Mouse (Mus musculus): ENCODE results near the gene Slc16a5. TPM values are rescaled to one million over a fixed set of nuclear protein-coding genes. Genes with fewer than 3 reads are reported as not detected.

The Slc16a5 gene
- polyA plus RNA-seq, 1 experiment from 2014 or later, result 0.11 TPM

GRCm38 (mm10) chr11:115439906-115440595 is 22.2 kb upstream of the Slc16a5 start, which contains the start of gene Trim80:
Gene Trim80, plus strand, starts transcription at chr11:115440545.
- H3K4me1 ChIP-seq (replicated peaks; ENCODE audit: control insufficient read depth, insufficient read depth, low read length), result peaks cover 8% of the 10 kb centered on the region; the same call in 1 of the 2 replicates
- H3K9ac ChIP-seq (ENCODE audit: low read depth, low read length), result no peak within 1 kb of the TSS
- H3K4me3 ChIP-seq (ENCODE audit: low read depth, low read length), result no peak within 1 kb of the TSS
- DNase-seq (ENCODE audit: low spot score), result no peak
- 92% methylated on average over 9 of the region's 9 CpGs for WGBS
- H3K27ac ChIP-seq (ENCODE audit: low read depth, low read length), result no peak within 1 kb of the TSS
- H3K9me3 ChIP-seq (ENCODE audit: control insufficient read depth, low read length), result no peaks in the 10 kb centered on the region
- no peak within 1 kb of the TSS for H3K4me2 ChIP-seq (replicated peaks; ENCODE audit: low read depth, low read length)
- H3K27me3 ChIP-seq (ENCODE audit: control insufficient read depth, insufficient read depth, low read length), result no peaks in the 10 kb centered on the region
- H3K36me3 ChIP-seq (ENCODE audit: control insufficient read depth, insufficient read depth, low read length), result no peaks in the 10 kb centered on the region
- no peak for ATAC-seq (ENCODE audit: low FRiP score)

DNA sequence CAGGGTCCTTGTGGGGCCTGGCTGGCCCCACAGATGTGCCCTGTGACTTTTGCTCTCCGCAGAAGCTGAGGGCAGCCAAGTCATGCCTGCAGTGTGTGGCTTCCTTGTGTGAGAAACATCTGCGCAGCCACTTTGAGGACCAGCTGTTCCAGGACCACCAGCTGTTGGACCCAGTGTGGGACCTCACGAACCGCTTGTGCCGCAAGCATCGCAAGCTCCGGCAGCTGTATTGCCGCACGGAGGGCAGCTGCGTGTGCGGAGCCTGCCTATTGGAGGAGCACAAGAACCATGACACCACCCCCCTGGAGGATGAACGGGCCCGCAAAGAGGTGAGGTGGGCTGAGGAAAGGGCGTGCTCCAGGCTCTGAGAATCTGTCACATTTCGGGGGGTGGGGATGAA is 20.9 kb upstream of the Slc16a5 start:
- no peaks in the 10 kb centered on the region for H3K9me3 ChIP-seq (ENCODE audit: control insufficient read depth, low read length)
- no peaks in the 10 kb centered on the region; the same call in 1 of the 2 replicates for H3K4me1 ChIP-seq (replicated peaks; ENCODE audit: control insufficient read depth, insufficient read depth, low read length)
- H3K27ac ChIP-seq (ENCODE audit: low read depth, low read length), result no peak overlapping the region
- no peak for DNase-seq (ENCODE audit: low spot score)
- no peak overlapping the region for H3K9ac ChIP-seq (ENCODE audit: low read depth, low read length)
- no peaks in the 10 kb centered on the region for H3K27me3 ChIP-seq (ENCODE audit: control insufficient read depth, insufficient read depth, low read length)
- no peak overlapping the region for H3K4me2 ChIP-seq (replicated peaks; ENCODE audit: low read depth, low read length)
- ATAC-seq (ENCODE audit: low FRiP score), result no peak
- H3K36me3 ChIP-seq (ENCODE audit: control insufficient read depth, insufficient read depth, low read length), result no peaks in the 10 kb centered on the region
- WGBS, result 54% methylated on average over 15 of the region's 15 CpGs
- no peak overlapping the region for H3K4me3 ChIP-seq (ENCODE audit: low read depth, low read length)

DNA sequence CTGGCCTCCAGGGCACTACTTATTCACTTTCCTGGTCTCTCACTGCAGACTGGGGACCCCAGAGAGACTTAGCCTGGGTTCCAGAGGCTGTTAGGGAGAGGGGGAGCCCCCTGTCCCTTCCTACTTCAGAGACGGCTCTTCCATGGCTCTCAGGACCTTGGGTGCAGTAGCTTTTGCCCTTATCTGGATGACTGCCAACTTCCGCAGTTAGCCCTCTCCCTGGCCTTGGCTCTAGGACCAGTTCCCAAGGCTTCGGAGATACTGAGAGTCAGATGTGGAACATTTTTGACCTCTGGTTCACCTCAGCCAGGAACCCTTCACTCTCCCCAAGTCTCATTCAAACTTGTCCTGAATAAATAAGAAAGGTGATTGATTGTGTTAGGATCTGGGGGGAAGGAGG is 15.4 kb upstream of the Slc16a5 start:
- Histone ChIP-seq H3K36me3 (ENCODE audit: control insufficient read depth, insufficient read depth, low read length) (no peaks in the 10 kb centered on the region), H3K4me1 (replicated peaks; ENCODE audit: control insufficient read depth, insufficient read depth, low read length) (no peaks in the 10 kb centered on the region), H3K9ac (ENCODE audit: low read depth, low read length) (no peak overlapping the region), H3K27ac (ENCODE audit: low read depth, low read length) (no peak overlapping the region), H3K4me3 (ENCODE audit: low read depth, low read length) (no peak overlapping the region), H3K9me3 (ENCODE audit: control insufficient read depth, low read length) (no peaks in the 10 kb centered on the region), H3K27me3 (ENCODE audit: control insufficient read depth, insufficient read depth, low read length) (no peaks in the 10 kb centered on the region), H3K4me2 (replicated peaks; ENCODE audit: low read depth, low read length) (no peak overlapping the region; the same call in 1 of the 2 replicates)
- ATAC-seq (ENCODE audit: low FRiP score) (no peak), DNase-seq (ENCODE audit: low spot score) (no peak)
- 69% methylated on average over 3 of the region's 3 CpGs for WGBS

DNA sequence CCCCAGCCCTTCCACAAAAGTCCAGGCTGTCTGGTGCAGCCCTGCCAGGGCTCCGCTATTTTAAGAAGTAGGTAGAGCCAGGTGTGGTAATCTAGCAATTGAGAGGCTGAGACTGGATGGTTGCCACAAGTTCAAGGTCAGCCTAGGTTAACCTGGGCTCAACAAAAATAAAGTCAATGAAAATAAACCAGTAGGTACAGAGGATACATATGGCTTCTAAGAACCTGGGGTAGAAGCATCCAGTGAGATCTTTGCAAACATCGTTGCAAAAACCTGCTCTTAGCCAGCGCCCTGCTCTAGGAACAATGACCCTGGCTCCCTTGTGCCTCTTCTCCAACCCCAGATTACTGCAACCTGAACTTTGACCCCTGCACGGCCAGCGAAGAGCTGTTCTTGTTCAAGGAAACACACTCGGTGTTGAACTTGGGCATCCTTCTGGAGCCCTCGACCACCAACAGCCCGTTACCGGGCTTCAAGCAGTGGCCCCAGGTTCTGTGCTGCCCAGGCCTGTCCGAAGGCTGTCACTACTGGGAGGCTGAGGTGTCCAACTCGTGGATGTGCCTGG is 14.9 kb upstream of the Slc16a5 start:
- no peak for DNase-seq (ENCODE audit: low spot score)
- no peak overlapping the region for H3K4me2 ChIP-seq (replicated peaks; ENCODE audit: low read depth, low read length)
- no peaks in the 10 kb centered on the region for H3K4me1 ChIP-seq (replicated peaks; ENCODE audit: control insufficient read depth, insufficient read depth, low read length)
- H3K36me3 ChIP-seq (ENCODE audit: control insufficient read depth, insufficient read depth, low read length), result no peaks in the 10 kb centered on the region
- H3K27ac ChIP-seq (ENCODE audit: low read depth, low read length), result no peak overlapping the region
- H3K27me3 ChIP-seq (ENCODE audit: control insufficient read depth, insufficient read depth, low read length), result no peaks in the 10 kb centered on the region
- 84% methylated on average over 11 of the region's 11 CpGs for WGBS
- no peak overlapping the region for H3K4me3 ChIP-seq (ENCODE audit: low read depth, low read length)
- no peak for ATAC-seq (ENCODE audit: low FRiP score)
- no peaks in the 10 kb centered on the region for H3K9me3 ChIP-seq (ENCODE audit: control insufficient read depth, low read length)
- no peak overlapping the region for H3K9ac ChIP-seq (ENCODE audit: low read depth, low read length)

DNA sequence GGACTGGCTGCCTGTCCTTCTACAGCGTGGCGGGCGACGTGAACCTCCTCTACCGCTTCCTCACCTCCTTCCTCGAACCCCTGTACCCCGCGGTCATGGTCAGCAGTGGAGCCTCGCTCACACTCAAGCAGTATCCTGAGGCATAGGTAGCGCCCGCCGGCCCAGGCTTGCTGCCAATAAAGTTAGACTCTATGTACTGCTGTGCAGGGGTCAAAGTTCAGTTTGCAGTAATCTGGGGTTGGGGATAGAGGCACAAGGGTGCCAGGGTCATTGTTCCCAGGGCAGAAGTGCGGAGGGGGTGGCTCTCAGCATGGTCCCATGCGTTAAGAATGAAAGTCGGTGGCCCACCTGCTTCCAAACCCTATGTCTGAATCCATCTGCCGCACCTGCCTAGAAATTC is 14.2 kb upstream of the Slc16a5 start:
- no peaks in the 10 kb centered on the region for H3K27me3 ChIP-seq (ENCODE audit: control insufficient read depth, insufficient read depth, low read length)
- ATAC-seq (ENCODE audit: low FRiP score), result no peak
- no peaks in the 10 kb centered on the region for H3K9me3 ChIP-seq (ENCODE audit: control insufficient read depth, low read length)
- 81% methylated on average over 16 of the region's 16 CpGs for WGBS
- H3K9ac ChIP-seq (ENCODE audit: low read depth, low read length), result no peak overlapping the region
- H3K4me1 ChIP-seq (replicated peaks; ENCODE audit: control insufficient read depth, insufficient read depth, low read length), result no peaks in the 10 kb centered on the region
- no peak overlapping the region for H3K4me2 ChIP-seq (replicated peaks; ENCODE audit: low read depth, low read length)
- H3K27ac ChIP-seq (ENCODE audit: low read depth, low read length), result no peak overlapping the region
- no peak for DNase-seq (ENCODE audit: low spot score)
- no peak overlapping the region for H3K4me3 ChIP-seq (ENCODE audit: low read depth, low read length)
- no peaks in the 10 kb centered on the region for H3K36me3 ChIP-seq (ENCODE audit: control insufficient read depth, insufficient read depth, low read length)

DNA sequence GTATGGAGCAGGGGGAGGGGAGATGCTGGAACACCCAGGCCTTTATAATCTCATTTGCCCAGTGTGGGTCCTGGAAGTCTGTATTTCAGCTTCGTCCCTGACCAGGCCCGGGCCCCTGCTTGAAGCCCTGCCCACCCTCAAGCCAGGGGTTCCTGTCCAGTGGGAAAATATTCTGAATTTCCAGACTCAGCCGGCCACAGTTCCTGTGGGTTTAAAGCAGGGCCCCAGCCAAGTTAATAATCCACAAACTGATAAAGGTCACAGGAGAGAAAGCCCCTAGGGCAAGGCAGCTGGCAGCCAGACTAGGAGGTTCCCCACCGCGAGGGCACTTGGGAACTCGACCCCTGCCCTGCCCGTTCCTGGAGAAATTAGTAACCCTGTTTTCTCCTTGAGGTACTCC is 13.3 kb upstream of the Slc16a5 start:
- Histone ChIP-seq H3K4me3 (ENCODE audit: low read depth, low read length) (no peak overlapping the region), H3K9me3 (ENCODE audit: control insufficient read depth, low read length) (no peaks in the 10 kb centered on the region), H3K27me3 (ENCODE audit: control insufficient read depth, insufficient read depth, low read length) (no peaks in the 10 kb centered on the region), H3K4me1 (replicated peaks; ENCODE audit: control insufficient read depth, insufficient read depth, low read length) (no peaks in the 10 kb centered on the region), H3K4me2 (replicated peaks; ENCODE audit: low read depth, low read length) (no peak overlapping the region), H3K27ac (ENCODE audit: low read depth, low read length) (no peak overlapping the region), H3K36me3 (ENCODE audit: control insufficient read depth, insufficient read depth, low read length) (no peaks in the 10 kb centered on the region), H3K9ac (ENCODE audit: low read depth, low read length) (no peak overlapping the region)
- ATAC-seq (ENCODE audit: low FRiP score) (no peak), DNase-seq (ENCODE audit: low spot score) (no peak)
- 54% methylated on average over 7 of the region's 7 CpGs for WGBS

GRCm38 (mm10) chr11:115450176-115450575 is 12.1 kb upstream of the Slc16a5 start:
- Histone ChIP-seq H3K4me3 (ENCODE audit: low read depth, low read length) (no peak overlapping the region), H3K9ac (ENCODE audit: low read depth, low read length) (no peak overlapping the region), H3K36me3 (ENCODE audit: control insufficient read depth, insufficient read depth, low read length) (no peaks in the 10 kb centered on the region), H3K4me2 (replicated peaks; ENCODE audit: low read depth, low read length) (no peak overlapping the region), H3K27me3 (ENCODE audit: control insufficient read depth, insufficient read depth, low read length) (no peaks in the 10 kb centered on the region), H3K4me1 (replicated peaks; ENCODE audit: control insufficient read depth, insufficient read depth, low read length) (no peaks in the 10 kb centered on the region), H3K27ac (ENCODE audit: low read depth, low read length) (no peak overlapping the region), H3K9me3 (ENCODE audit: control insufficient read depth, low read length) (no peaks in the 10 kb centered on the region)
- no peak for ATAC-seq (ENCODE audit: low FRiP score)
- 93% methylated on average over 7 of the region's 7 CpGs for WGBS
- no peak for DNase-seq (ENCODE audit: low spot score)

- WGBS, result 85% methylated on average over 8 of the region's 8 CpGs
- Histone ChIP-seq H3K9me3 (ENCODE audit: control insufficient read depth, low read length) (no peaks in the 10 kb centered on the region), H3K27ac (ENCODE audit: low read depth, low read length) (no peak overlapping the region), H3K4me1 (replicated peaks; ENCODE audit: control insufficient read depth, insufficient read depth, low read length) (no peaks in the 10 kb centered on the region), H3K36me3 (ENCODE audit: control insufficient read depth, insufficient read depth, low read length) (no peaks in the 10 kb centered on the region), H3K27me3 (ENCODE audit: control insufficient read depth, insufficient read depth, low read length) (no peaks in the 10 kb centered on the region), H3K4me2 (replicated peaks; ENCODE audit: low read depth, low read length) (no peak overlapping the region), H3K9ac (ENCODE audit: low read depth, low read length) (no peak overlapping the region), H3K4me3 (ENCODE audit: low read depth, low read length) (no peak overlapping the region)
- ATAC-seq (ENCODE audit: low FRiP score) (no peak), DNase-seq (ENCODE audit: low spot score) (no peak)
These were observed 10.5 kb upstream of the Slc16a5 start for GRCm38 (mm10) chr11:115451781-115452241.

DNA sequence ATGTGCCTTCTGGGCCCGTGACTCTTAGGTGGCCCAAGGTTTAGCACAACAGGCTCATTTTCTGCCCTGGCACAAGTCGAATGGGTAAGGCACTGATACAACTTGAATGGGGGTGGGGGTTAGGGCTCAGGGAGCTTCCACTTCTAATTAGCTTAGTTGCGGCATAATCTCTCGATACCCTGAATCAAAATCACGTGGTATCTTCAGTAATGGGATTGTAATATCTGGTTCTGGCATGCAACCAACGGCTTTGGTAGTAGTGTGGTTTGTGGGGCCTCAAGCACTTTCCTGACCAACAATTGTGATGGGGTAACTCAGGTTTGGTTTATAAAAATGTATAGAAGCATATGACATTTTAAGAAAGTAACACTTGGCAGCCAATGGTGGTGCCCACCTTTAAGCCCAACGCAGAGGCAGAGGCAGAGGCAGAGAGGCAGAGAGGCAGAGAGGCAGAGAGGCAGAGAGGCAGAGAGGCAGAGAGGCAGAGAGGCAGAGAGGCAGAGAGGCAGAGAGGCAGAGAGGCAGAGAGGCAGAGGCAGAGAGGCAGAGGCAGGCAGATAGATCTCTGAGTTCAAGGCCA is 9.9 kb upstream of the Slc16a5 start:
- no peak overlapping the region for H3K9ac ChIP-seq (ENCODE audit: low read depth, low read length)
- no peak for DNase-seq (ENCODE audit: low spot score)
- H3K4me1 ChIP-seq (replicated peaks; ENCODE audit: control insufficient read depth, insufficient read depth, low read length), result no peaks in the 10 kb centered on the region
- H3K4me3 ChIP-seq (ENCODE audit: low read depth, low read length), result no peak overlapping the region
- no peak overlapping the region for H3K4me2 ChIP-seq (replicated peaks; ENCODE audit: low read depth, low read length)
- no peaks in the 10 kb centered on the region for H3K9me3 ChIP-seq (ENCODE audit: control insufficient read depth, low read length)
- no peaks in the 10 kb centered on the region for H3K36me3 ChIP-seq (ENCODE audit: control insufficient read depth, insufficient read depth, low read length)
- WGBS, result 89% methylated on average over 7 of the region's 7 CpGs
- H3K27me3 ChIP-seq (ENCODE audit: control insufficient read depth, insufficient read depth, low read length), result no peaks in the 10 kb centered on the region
- no peak for ATAC-seq (ENCODE audit: low FRiP score)
- H3K27ac ChIP-seq (ENCODE audit: low read depth, low read length), result no peak overlapping the region

Measured in hindbrain, embryonic 11.5 days (tissue).